Mouse (Mus musculus) ES-E14 (cell line): ENCODE results near the gene Pdpn. TPM values are rescaled to one million over a fixed set of nuclear protein-coding genes. Genes with fewer than 3 reads are reported as not detected.

Source experiments
- DNase-seq: peaks from one replicate; pipeline ENCODE4 v3.0.0-alpha.2; 2013; ENCODE audit warnings: low read depth, low spot score
- H3K27ac ChIP-seq: 2 replicates; pipeline ENCODE4 v1.5.1; 2012; ENCODE audit warnings: low read depth, mild to moderate bottlenecking, low read length, moderate library complexity, mixed read lengths; ENCODE audit not compliant: poor library complexity, insufficient read depth, severe bottlenecking
- H3K36me3 ChIP-seq: 2 replicates; pipeline ENCODE4 v1.6.1; 2012; ENCODE audit warnings: mild to moderate bottlenecking, low read length, moderate library complexity, mixed read lengths; ENCODE audit not compliant: control insufficient read depth, poor library complexity, insufficient read depth, severe bottlenecking
- H3K4me1 ChIP-seq, 2 experiments: fragments of 150-350 bp in 1 of 2; sonication (generic) in 1 of 2; 2 replicates each; pipeline ENCODE4 v1.6.1; 2012; ENCODE audit warnings: low read length in 2 of 2, mild to moderate bottlenecking in 1 of 2, mixed read lengths in 1 of 2; ENCODE audit not compliant: control insufficient read depth in 2 of 2, insufficient read depth in 2 of 2, poor library complexity in 1 of 2
- H3K4me3 ChIP-seq, 2 experiments: fragments of 150-350 bp in 1 of 2; sonication (generic) in 1 of 2; 2 replicates each; pipeline ENCODE4 v1.5.1; 2012; ENCODE audit warnings: low read length in 2 of 2, low read depth in 1 of 2, mild to moderate bottlenecking in 1 of 2, mixed read lengths in 1 of 2; ENCODE audit not compliant: insufficient read depth in 1 of 2, poor library complexity in 1 of 2, severe bottlenecking in 1 of 2
- H3K9ac ChIP-seq: 2 replicates; pipeline ENCODE4 v1.6.1; 2012; ENCODE audit warnings: low read depth, mild to moderate bottlenecking, low read length, mixed read lengths; ENCODE audit not compliant: poor library complexity, insufficient read depth, severe bottlenecking
- H3K9me3 ChIP-seq: fragments of 150-350 bp; sonication (generic); 2 replicates; pipeline ENCODE4 v1.6.1; 2012; ENCODE audit warnings: low read depth, mild to moderate bottlenecking, low read length; ENCODE audit not compliant: control insufficient read depth, insufficient read depth
- CHD2 ChIP-seq: IDR thresholded peaks from 2 replicates; pipeline ENCODE4 v1.6.1; 2014; ENCODE audit warnings: mild to moderate bottlenecking, low read depth, low read length, inconsistent platforms
- HCFC1 ChIP-seq: IDR thresholded peaks from 2 replicates; pipeline ENCODE4 v1.6.1; 2012; ENCODE audit warnings: low read length, inconsistent platforms, borderline replicate concordance; ENCODE audit not compliant: insufficient read depth
- MAFK ChIP-seq: IDR thresholded peaks from 2 replicates; pipeline ENCODE4 v1.6.1; 2014; ENCODE audit warnings: mild to moderate bottlenecking, low read depth, low read length, inconsistent platforms; ENCODE audit not compliant: insufficient read depth
- ZC3H11A ChIP-seq: IDR thresholded peaks from 2 replicates; pipeline ENCODE4 v1.6.1; 2012; ENCODE audit warnings: low read depth, mild to moderate bottlenecking, inconsistent platforms, low read length, borderline replicate concordance
- ZNF384 ChIP-seq: IDR thresholded peaks from 2 replicates; pipeline ENCODE4 v1.6.1; 2012; ENCODE audit warnings: low read depth, low read length, inconsistent platforms
- in situ Hi-C, 2 experiments: fragments of 600-800 bp; cut with MboI; formaldehyde crosslinking; loops; one replicate each; pipeline ENCODE4 v1.15.1; 2025; ENCODE audit warnings: low sequenced_read_pairs in 2 of 2, inconsistent platforms in 1 of 2; ENCODE audit not compliant: unreplicated experiment in 2 of 2
- total RNA-seq: library from RNA; depleted of rRNA; stranded (reverse); fragments of 300-350 nt; gene quantifications from 2 replicates; pipeline ENCODE4 v1.2.3, GENCODE M21; 2012; rRNA removed

The Pdpn gene
- total RNA-seq, 1 experiment = 21.7 TPM

DNA sequence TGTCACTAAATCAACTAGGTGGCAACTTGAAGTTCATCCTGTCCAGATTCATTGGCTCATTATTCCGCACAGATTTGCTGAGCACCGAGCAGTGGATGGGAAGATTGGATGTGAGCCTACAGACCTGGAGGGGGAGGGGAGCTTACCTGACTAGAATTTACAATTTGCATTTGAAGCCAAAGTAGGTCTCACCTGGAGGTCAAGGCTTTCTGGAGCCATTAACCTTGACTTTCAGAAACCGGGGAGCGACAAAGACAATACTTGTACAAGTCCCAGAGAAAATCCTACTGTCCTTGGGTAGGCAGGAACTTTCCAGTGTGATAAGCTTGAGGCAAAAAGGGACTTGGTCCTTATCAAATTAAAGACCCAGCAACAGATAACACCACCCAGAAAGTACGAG, 71.4 kb downstream of the Pdpn start:
- peaks cover 6 to 7% of the 10 kb centered on the region in 2 experiments; a peak in 3 of 4 replicates for H3K4me1 ChIP-seq
- no peak overlapping the region for H3K4me3 ChIP-seq
- DNase-seq = no peak
- no peak overlapping the region for H3K9ac ChIP-seq
- no peaks in the 10 kb centered on the region for H3K9me3 ChIP-seq
- in situ Hi-C loops = no loop called here
- no peak overlapping the region for H3K27ac ChIP-seq
- TF ChIP-seq CHD2 (no peak), HCFC1 (no peak), MAFK (no peak), ZC3H11A (no peak), ZNF384 (no peak)
- H3K36me3 ChIP-seq = no peaks in the 10 kb centered on the region

DNA sequence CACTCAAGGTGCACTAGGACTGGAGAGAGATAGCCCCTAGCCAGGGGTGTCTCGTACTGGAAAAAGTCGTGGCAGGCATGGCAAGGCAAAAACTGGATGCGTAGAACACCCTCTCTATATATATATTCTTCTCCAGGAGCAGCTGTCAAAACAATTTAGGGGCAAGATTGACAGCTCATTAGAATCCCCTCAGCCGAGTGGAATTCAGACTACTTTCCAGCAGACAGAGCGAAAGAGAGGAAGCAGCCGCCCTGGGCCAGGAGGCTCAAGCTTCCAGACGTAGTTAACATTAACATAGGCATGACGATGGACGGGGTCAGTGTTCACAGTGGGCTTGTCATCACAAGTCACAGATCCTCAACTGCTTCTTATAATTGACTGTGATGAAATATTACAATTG, 73.5 kb downstream of the Pdpn start:
- TF ChIP-seq ZNF384 (no peak), CHD2 (no peak), HCFC1 (no peak), ZC3H11A (no peak), MAFK (no peak)
- H3K9me3 ChIP-seq = no peaks in the 10 kb centered on the region
- no peaks in the 10 kb centered on the region for H3K36me3 ChIP-seq
- H3K9ac ChIP-seq = no peak overlapping the region
- H3K27ac ChIP-seq = no peak overlapping the region
- in situ Hi-C loops = no loop called here
- no peak for DNase-seq
- peaks cover 6 to 7% of the 10 kb centered on the region in 2 experiments; a peak in 3 of 4 replicates for H3K4me1 ChIP-seq
- H3K4me3 ChIP-seq = no peak overlapping the region

DNA sequence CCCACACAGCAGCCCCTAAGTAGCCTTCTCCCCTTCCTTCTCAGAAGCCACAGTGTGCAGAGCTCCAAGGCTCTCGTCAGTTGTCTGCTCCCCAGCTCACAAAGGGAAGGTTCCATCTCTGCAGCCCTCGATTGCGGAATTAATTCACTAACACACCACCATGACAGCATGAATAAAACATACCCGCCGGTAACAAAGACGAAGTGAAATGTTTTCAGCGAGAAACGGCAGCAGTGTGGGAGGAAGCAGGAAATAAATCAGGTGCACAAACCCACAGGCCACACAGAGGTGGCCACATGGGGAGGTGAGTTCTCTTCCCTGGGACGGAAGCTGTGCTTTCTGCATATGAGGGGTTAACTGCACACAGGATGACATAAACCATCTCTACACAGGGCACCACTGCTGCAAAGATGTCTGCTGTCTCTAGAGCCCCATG, 80.0 kb downstream of the Pdpn start:
- Histone ChIP-seq H3K27ac (no peak overlapping the region), H3K36me3 (no peaks in the 10 kb centered on the region), H3K9ac (no peak overlapping the region; the same call in 1 of the 2 replicates), H3K4me3 (no peak overlapping the region), H3K9me3 (no peaks in the 10 kb centered on the region), H3K4me1 (peaks cover 0 to 9% of the 10 kb centered on the region in 2 experiments; a peak in 1 of 4 replicates)
- no peak for DNase-seq
- TF ChIP-seq ZNF384 = no peak
- no peak for TF ChIP-seq CHD2
- no peak for TF ChIP-seq MAFK
- no peak for TF ChIP-seq ZC3H11A
- TF ChIP-seq HCFC1 = no peak
- in situ Hi-C loops = no loop called here

DNA sequence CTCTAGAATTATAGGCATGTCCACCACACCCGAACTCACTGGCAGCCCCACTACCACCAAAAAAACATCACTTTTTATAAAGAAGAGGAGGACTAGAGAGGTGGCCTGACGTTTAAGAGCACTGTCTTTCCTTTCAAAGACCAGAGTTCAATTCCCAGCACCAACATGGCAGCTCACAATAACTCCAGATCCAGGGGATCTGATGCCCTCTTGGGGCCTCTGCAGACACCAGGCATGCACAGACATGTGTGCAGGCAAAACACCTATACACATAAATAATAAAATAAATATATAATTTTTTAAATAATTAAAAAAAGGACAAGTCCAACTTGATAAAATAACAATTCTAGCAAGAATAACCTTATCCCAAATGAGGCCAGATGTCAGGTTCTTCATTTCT, 80.5 kb downstream of the Pdpn start:
- no peaks in the 10 kb centered on the region for H3K9me3 ChIP-seq
- peaks cover 0 to 9% of the 10 kb centered on the region in 2 experiments; a peak in 1 of 4 replicates for H3K4me1 ChIP-seq
- no peak overlapping the region for H3K9ac ChIP-seq
- in situ Hi-C loops = no loop called here
- no peak for DNase-seq
- no peak overlapping the region for H3K27ac ChIP-seq
- no peaks in the 10 kb centered on the region for H3K36me3 ChIP-seq
- TF ChIP-seq CHD2 = no peak
- H3K4me3 ChIP-seq = no peak overlapping the region

Other genes with a start within 250 kb of the Pdpn start
- gene Prdm2, start 86.6 kb downstream of the Pdpn start, total RNA-seq = 8.5 and 11.0 TPM in 2 replicates
- gene Lrrc38, start 50.2 kb upstream of the Pdpn start, total RNA-seq = 0.22 and 0.32 TPM in 2 replicates
- gene Pramel1, start 94.9 kb upstream of the Pdpn start, total RNA-seq = 1.8 and 2.0 TPM in 2 replicates
- 33.3 and 36.8 TPM in 2 replicates for gene Pramef8, start 112.9 kb upstream of the Pdpn start, total RNA-seq
- gene Oog4, start 150.8 kb upstream of the Pdpn start, total RNA-seq = not detected in 2 replicates
- 0.37 and 1.3 TPM in 2 replicates for gene Gm13043, start 211.8 kb upstream of the Pdpn start, total RNA-seq
- gene Gm13040, start 236.4 kb upstream of the Pdpn start, total RNA-seq = 1.4 TPM in 1 of 2 replicates, not detected in the other